Mouse (Mus musculus) central nervous system, embryonic 14 days (tissue): Measurements from ENCODE around the gene Mettl21c. TPM values are rescaled to one million over a fixed set of nuclear protein-coding genes. Genes with fewer than 3 reads are reported as not detected.

Experiments used
- polyA plus RNA-seq: library from polyadenylated mRNA; depleted of rRNA; stranded (reverse); fragments of >200 nt; gene quantifications from 2 replicates; pipeline ENCODE4 v1.2.3, GENCODE M21; 2012; rRNA removed

The Mettl21c gene
- polyA plus RNA-seq = 1.1 and 1.5 TPM in 2 replicates

GRCm38 (mm10) chr1:44019934-44020333, at the start of gene Mettl21c:
TSS of gene Mettl21c (minus strand) at chr1:44020034.

GRCm38 (mm10) chr1:44061836-44062235, 42.0 kb upstream of the Mettl21c start, which contains the start of gene Gm8251:
TSS of gene Gm8251 (minus strand) at chr1:44061936.

Other genes with a start within 250 kb of the Mettl21c start
- gene Uxs1, start 192.2 kb downstream of the Mettl21c start, polyA plus RNA-seq = 26.7 and 31.4 TPM in 2 replicates
- gene Tpp2, start 86.4 kb downstream of the Mettl21c start, polyA plus RNA-seq = 27.8 and 28.5 TPM in 2 replicates
- 0.21 and 0.22 TPM in 2 replicates for gene Gm8251, start 41.9 kb upstream of the Mettl21c start, polyA plus RNA-seq
- 25.9 and 35.5 TPM in 2 replicates for gene Tex30, start 82.4 kb upstream of the Mettl21c start, polyA plus RNA-seq
- 38.1 and 38.9 TPM in 2 replicates for gene Kdelc1, start 98.8 kb upstream of the Mettl21c start, polyA plus RNA-seq
- gene Bivm, start 98.9 kb upstream of the Mettl21c start, polyA plus RNA-seq = 18.7 and 21.7 TPM in 2 replicates
- gene Ercc5, start 127.7 kb upstream of the Mettl21c start, polyA plus RNA-seq = 33.2 and 35.7 TPM in 2 replicates
- not detected in 2 replicates for gene Mettl21e, start 198.9 kb upstream of the Mettl21c start, polyA plus RNA-seq